Mouse (Mus musculus): ENCODE measurements around the gene Frk.

DNA sequence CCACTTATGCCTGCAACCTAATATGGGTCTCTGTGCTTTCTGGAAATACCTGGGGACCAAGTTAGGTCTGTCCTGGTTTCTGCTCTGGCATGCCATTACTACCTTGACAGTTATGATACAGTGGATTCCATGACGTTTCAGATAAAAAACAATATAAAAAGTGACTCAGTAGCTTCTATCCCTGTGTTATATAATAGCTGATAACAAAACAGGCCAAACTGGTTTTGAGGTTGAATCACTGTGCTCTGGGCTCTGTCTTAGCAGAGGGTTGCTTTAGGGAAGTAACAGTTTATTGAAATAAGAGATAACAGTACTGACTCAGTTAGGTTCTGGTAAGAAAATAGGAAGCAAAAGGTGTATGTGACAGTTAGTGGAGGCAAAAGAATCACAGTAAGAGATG, 25.4 kb downstream of the Frk start:
- TF ChIP-seq CTCF (IDR thresholded peaks at IDR 0.05; ENCODE audit: control insufficient read depth, insufficient read depth, low read length) (no peak), POLR2A (IDR thresholded peaks at IDR 0.05; ENCODE audit: borderline replicate concordance, control insufficient read depth, low read depth, low read length) (no peak)

All from bone marrow, adult 2 months (tissue).